Mouse (Mus musculus): ENCODE measurements around the gene Git2. TPM values are rescaled to one million over a fixed set of nuclear protein-coding genes. Genes with fewer than 3 reads are reported as not detected.

Git2 gene
- total RNA-seq, 2 experiments from 2014 or later, result 58.3 to 59.1 TPM

GRCm38 (mm10) chr5:114766686-114767085 lies 8.6 kb downstream of the Git2 start:
- no peak for DNase-seq
- intact Hi-C loops (cut with DNase I), result no loop called here

- DNase-seq, result peak; percentile 82
- intact Hi-C loops (cut with DNase I), result no loop called here
Observed at GRCm38 (mm10) chr5:114764812-114765735, 10.2 kb downstream of the Git2 start.

- DNase-seq, result no peak
- intact Hi-C loops (cut with DNase I), result no loop called here
Observed at GRCm38 (mm10) chr5:114761980-114762379, 13.3 kb downstream of the Git2 start.

- intact Hi-C loops (cut with DNase I), result no loop called here
- no peak for DNase-seq
Observed at GRCm38 (mm10) chr5:114759536-114760090, 15.7 kb downstream of the Git2 start.

GRCm38 (mm10) chr5:114753384-114753783 lies 21.9 kb downstream of the Git2 start:
- intact Hi-C loops (cut with DNase I), result no loop called here
- peak; percentile 91 for DNase-seq

GRCm38 (mm10) chr5:114752397-114752796 lies 22.9 kb downstream of the Git2 start:
- intact Hi-C loops (cut with DNase I), result no loop called here
- no peak for DNase-seq

GRCm38 (mm10) chr5:114750325-114750724 lies 25.0 kb downstream of the Git2 start:
- no peak for DNase-seq
- intact Hi-C loops (cut with DNase I), result no loop called here

- intact Hi-C loops (cut with DNase I), result no loop called here
- no peak for DNase-seq
Observed at GRCm38 (mm10) chr5:114747521-114747920, 27.8 kb downstream of the Git2 start.

GRCm38 (mm10) chr5:114746886-114747285 lies 28.4 kb downstream of the Git2 start:
- no peak for DNase-seq
- intact Hi-C loops (cut with DNase I), result no loop called here

GRCm38 (mm10) chr5:114745581-114745980 lies 29.7 kb downstream of the Git2 start:
- no peak for DNase-seq
- intact Hi-C loops (cut with DNase I), result no loop called here

GRCm38 (mm10) chr5:114743697-114744090 lies 31.6 kb downstream of the Git2 start:
- intact Hi-C loops (cut with DNase I), result no loop called here
- DNase-seq, result no peak

- intact Hi-C loops (cut with DNase I), result no loop called here
- DNase-seq, result peak; percentile 81
Observed at GRCm38 (mm10) chr5:114742998-114743696, 32.2 kb downstream of the Git2 start.

- no peak for DNase-seq
- intact Hi-C loops (cut with DNase I), result no loop called here
Observed at GRCm38 (mm10) chr5:114742572-114742971, 32.7 kb downstream of the Git2 start.

- intact Hi-C loops (cut with DNase I), result no loop called here
- no peak for DNase-seq
Observed at GRCm38 (mm10) chr5:114740595-114740994, 34.7 kb downstream of the Git2 start.

GRCm38 (mm10) chr5:114738707-114739241 lies 36.5 kb downstream of the Git2 start:
- intact Hi-C loops (cut with DNase I), result no loop called here
- no peak for DNase-seq

- DNase-seq, result peak; percentile 90
- intact Hi-C loops (cut with DNase I), result no loop called here
Observed at GRCm38 (mm10) chr5:114737090-114737887, 38.0 kb downstream of the Git2 start.

- intact Hi-C loops (cut with DNase I), result no loop called here
- DNase-seq, result no peak
Observed at GRCm38 (mm10) chr5:114733606-114734005, 41.7 kb downstream of the Git2 start.

GRCm38 (mm10) chr5:114731969-114732368 lies 43.3 kb downstream of the Git2 start:
- intact Hi-C loops (cut with DNase I), result no loop called here

GRCm38 (mm10) chr5:114731498-114731897 lies 43.8 kb downstream of the Git2 start:
- intact Hi-C loops (cut with DNase I), result no loop called here

More at GRCm38 (mm10) chr5:114731969-114732368, 43.3 kb downstream of the Git2 start:
- DNase-seq, result no peak

GRCm38 (mm10) chr5:114730129-114730528 lies 45.2 kb downstream of the Git2 start:
- no peak for DNase-seq
- intact Hi-C loops (cut with DNase I), result no loop called here

More at GRCm38 (mm10) chr5:114731498-114731897, 43.8 kb downstream of the Git2 start:
- no peak for DNase-seq
